Mouse (Mus musculus): Measurements from ENCODE around the gene Spata20.

Spata20 gene

DNA sequence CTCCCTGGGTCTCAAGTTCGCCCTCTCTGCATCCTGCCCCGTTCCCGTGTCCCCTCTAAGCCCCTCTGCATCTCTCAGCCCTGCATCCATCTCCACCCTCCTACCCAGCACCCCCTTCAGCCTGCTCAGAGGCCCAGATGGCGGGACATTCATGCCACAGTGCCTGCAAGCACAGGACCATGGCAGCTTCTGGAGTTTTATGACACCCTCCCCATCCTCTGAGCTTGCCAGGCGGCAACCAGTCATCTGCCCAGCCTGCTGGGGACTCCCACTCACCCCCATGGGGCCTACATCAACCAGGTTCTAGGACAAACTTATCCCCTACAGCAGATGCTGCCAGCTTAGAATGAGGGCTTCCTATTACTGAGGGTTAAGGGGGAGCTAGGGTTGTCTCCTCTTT is 31.2 kb downstream of the Spata20 start:
- in situ Hi-C loops (cut with MseI, MboI): no loop called here

DNA sequence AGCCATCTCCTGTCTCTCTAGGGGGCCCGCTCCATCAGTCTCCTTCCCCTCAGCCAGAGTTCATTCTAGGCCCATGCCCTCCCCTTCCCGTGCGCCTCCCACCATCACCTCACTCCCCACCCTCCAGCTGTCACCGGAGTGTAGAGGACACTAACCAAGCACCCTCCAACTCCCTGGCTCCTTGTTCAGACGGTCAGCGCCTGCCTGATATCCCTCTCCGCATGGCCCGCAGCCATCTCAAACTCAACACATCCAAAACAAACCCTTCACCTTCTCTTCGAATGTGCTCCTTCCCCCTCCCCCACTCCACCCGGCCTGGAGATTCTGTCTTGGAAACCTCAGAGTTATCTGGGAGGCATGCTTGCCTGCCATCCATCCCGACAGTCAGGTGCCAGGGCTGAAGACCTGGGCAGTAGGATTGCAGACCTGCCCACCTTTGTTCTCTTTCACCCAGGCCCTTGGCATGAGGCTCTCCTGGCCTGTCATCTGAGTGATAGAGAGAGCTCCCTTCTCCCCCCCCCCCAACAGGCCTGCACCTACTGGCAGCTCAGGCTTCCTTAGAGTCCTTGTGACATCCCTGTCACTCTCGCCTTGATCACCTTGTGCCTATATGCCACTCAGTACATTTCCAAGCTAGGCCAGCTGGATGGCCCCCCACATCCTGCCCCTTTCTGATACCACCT is 34.7 kb downstream of the Spata20 start:
- in situ Hi-C loops (cut with MseI, MboI): no loop called here

DNA sequence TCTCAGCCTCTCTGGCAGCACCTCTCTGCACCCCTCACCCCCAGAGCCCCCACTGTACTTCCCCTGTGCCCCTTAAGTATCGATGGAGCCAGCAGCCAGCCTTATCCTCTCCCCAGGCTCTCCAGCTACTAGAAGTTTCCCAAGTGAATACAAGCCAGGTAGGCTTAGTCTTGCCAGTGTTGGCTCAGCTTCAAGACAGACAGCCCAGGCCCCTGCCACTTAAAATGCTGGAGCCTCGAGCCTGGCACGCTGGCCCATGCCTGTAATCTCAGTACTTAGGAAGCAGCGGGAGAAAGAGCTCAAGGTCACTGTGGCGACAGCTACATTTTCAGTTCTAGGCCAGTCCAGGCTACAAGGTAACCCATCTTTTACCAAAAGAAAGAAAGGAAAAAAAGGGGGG is 36.1 kb downstream of the Spata20 start:
- in situ Hi-C loops (cut with MseI, MboI): no loop called here

DNA sequence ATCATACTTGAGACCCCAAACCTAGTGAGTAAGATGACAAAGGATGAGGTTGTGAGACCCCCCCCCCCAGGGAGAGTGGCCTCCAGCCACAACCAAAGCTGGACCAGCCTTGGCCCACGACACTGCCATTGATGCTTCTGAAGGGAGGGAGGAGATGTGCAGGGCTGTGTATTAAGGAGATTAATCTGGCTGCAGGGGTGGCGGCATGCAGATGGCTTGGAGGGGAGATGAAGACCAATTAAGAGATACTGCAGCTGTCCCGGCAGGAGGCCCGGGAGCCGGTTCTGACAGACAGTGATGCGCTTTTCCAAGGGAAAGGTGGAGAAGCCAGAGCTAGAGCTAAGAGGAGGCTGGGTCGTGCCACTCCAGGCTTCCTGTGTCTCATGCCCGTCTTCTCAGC is 36.7 kb downstream of the Spata20 start:
- in situ Hi-C loops (cut with MseI, MboI): no loop called here

DNA sequence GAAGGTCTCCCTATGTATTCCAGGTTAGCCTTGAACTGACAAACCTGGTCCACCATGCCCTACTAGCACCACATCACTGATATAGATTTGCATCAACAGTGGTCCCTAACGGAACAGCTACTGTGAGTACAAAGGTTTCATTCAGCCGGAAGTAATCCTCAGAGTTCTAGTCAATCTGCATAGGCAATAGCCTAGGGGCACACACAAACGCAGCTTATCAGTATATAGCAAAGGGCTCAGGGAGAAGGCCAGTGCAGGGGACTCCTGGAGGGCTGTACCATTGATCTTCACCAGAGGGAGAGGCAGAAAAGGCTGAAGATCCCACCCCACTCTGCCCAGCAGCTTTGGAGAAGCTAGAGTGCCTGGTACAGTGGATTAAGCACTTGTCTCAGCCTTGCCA is 39.0 kb downstream of the Spata20 start:
- in situ Hi-C loops (cut with MseI, MboI): no loop called here

DNA sequence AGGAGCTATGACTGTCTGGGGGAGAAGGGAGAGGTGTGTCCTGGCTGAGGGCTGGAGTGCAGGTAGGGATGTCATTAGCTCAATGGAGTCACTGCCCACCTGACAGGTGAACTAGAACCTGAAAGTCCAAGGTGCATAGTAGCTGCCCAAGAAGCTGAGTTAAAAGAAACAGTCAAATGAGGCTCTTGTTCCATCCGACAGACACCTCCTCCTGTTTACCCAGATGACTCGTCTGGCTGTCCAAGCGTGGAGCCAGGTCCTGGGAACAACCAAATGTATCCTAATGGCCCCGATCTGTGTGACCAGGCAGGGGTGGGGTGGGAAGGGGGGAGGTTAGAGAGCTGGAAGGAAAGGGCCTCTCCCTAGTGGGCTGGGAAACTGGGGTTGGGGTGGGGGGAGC is 40.7 kb downstream of the Spata20 start:
- in situ Hi-C loops (cut with MseI, MboI): no loop called here

GRCm38 (mm10) chr11:94444829-94445228 is 41.1 kb downstream of the Spata20 start:
- in situ Hi-C loops (cut with MseI, MboI): no loop called here

DNA sequence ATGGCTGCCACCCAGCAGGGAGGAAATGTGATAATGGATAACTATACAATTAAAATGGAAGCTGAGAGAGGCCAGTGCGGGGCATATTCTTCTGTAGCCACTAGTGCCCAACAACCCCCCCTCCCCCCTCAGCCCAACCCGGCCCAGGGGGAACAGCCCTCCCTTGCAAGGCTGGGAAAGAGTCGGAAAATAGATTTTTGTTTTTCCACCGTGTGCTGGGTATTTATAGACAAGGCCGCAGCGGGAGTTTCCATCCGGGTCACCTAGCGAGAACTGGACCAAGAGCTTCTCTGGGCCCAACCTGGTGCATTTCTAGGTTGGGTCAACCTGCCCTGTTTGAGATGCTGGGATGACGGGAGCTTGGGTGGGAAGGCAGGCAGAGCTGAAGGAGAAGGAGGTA is 44.2 kb downstream of the Spata20 start:
- in situ Hi-C loops (cut with MseI, MboI): no loop called here

DNA sequence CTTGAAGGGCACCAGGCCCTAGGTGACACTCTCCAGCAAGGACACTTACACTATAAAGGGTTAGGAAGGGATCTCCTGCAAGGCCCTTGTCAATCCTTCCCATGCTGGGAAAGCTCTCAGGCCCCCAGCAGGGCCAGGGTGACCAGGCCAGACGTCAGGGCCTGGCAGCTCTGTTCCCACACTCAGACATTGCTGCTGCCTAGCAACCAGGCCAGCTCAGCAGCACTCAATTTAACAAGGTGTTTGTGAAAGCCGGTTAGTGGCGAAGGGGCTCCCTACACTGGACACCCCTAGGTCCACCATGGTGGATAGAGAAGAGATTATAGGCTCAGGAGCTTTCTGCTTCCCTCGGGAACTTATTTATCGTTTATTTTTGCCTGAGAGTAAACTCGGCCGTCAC is 44.9 kb downstream of the Spata20 start:
- in situ Hi-C loops (cut with MseI, MboI): no loop called here

DNA sequence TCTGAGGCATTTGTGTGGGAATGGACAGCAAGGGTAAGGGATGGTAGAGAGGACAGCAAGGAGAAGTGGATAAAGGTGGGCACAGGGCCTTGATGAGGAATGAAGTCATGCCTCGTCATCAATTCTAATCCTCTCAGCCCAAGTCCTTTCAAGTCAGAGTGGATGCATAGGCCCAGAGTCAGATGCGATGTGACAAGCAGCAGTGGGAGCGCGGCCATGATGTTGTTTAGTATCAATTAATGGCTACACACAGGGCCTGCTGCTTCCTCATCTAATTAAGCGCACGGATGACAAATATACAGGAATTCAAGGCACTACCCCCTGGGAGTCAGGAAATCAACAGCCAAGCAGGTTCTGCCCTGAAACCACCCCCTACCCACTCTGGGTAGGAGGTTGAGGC is 45.6 kb downstream of the Spata20 start:
- in situ Hi-C loops (cut with MseI, MboI): no loop called here

DNA sequence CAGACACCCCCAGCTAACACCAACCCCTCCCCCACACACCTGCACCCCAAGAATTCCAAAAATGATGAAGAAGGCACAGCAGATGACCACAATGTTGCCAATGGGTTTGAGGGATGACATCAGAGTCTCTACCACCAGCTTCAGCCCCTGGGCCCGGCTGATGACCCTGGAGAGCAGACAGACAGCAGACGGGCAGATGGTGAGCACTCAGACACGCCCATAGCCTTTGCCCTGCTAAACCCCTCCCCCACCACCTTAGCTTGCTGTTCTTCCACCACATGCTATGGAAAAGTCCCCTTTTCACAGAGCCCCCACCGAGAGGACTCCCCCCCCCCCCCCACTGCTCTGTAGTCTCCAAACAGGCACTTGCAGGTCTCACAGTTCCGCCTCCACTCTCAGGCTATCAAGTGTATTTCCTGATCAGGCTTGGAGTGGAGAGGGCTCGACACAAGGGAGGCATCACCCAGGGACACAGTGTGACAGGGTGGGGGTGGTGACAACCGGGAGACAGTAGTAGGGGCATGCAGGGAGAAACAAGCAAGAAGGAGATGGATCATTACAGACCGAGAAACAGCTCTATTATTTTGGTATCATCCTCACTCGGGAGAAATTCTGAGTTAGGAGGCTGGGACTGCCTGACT is 56.8 kb downstream of the Spata20 start:
- in situ Hi-C loops (cut with MseI, MboI): no loop called here

Data from mouse trophoblast stem cell (cell line).